Mouse (Mus musculus) lung, embryonic 15.5 days (tissue): Measurements from ENCODE around the gene Eme2. TPM values are rescaled to one million over a fixed set of nuclear protein-coding genes. Genes with fewer than 3 reads are reported as not detected.
"Not testable (repeated sequence)": the region's sequence is repeated elsewhere in the genome, so short reads cannot be mapped to it uniquely, and the experiment has no call there.

Experiments
- ATAC-seq: fragments of 200-750 bp; cut with Nextera tagmentation; 2 replicates; pipeline ENCODE4 v1.8.0; 2017; ENCODE audit warnings: moderate number of reproducible peaks, borderline replicate concordance; ENCODE audit not compliant: low FRiP score, low TSS enrichment; ENCODE audit errors: extremely low read depth
- H3K27ac ChIP-seq: fragments of 300-500 bp; sonication (generic); 2 replicates; pipeline ENCODE4 v1.5.1; 2015; ENCODE audit warnings: moderate library complexity, mild to moderate bottlenecking, inconsistent platforms
- H3K27me3 ChIP-seq: fragments of 300-500 bp; sonication (generic); 2 replicates; pipeline ENCODE4 v1.6.1; 2015; ENCODE audit warnings: inconsistent platforms
- H3K36me3 ChIP-seq: fragments of 300-500 bp; sonication (generic); 2 replicates; pipeline ENCODE4 v1.6.1; 2015; ENCODE audit warnings: inconsistent platforms
- H3K4me1 ChIP-seq: fragments of 300-500 bp; sonication (generic); 2 replicates; pipeline ENCODE4 v1.6.1; 2015; ENCODE audit warnings: inconsistent platforms
- H3K4me2 ChIP-seq: fragments of 300-500 bp; sonication (generic); 2 replicates; pipeline ENCODE4 v1.6.1; 2015; ENCODE audit warnings: inconsistent platforms, mild to moderate bottlenecking, moderate library complexity
- H3K4me3 ChIP-seq: fragments of 300-500 bp; sonication (generic); 2 replicates; pipeline ENCODE4 v1.5.1; 2015; ENCODE audit warnings: mild to moderate bottlenecking, inconsistent platforms
- H3K9ac ChIP-seq: fragments of 300-500 bp; sonication (generic); 2 replicates; pipeline ENCODE4 v1.6.1; 2015; ENCODE audit warnings: inconsistent platforms
- H3K9me3 ChIP-seq: fragments of 300-500 bp; sonication (generic); 2 replicates; pipeline ENCODE4 v1.6.1; 2016; ENCODE audit warnings: inconsistent platforms
- WGBS: fragments of 180-500 bp; shearing (Covaris S2); methylation state at CpG from one replicate; pipeline ENCODE4 v1.1.7; 2015; 5-methylcytosine and 5-hydroxymethylcytosine counted together
- polyA plus RNA-seq: library from polyadenylated mRNA; unstranded; fragments of >200 nt; fragmentation: Nextera tagmentation; extraction: Ambion mirVana; gene quantifications from 2 replicates; pipeline ENCODE4 v1.2.1, GENCODE M21; 2015

Eme2 gene
- polyA plus RNA-seq: 28.5 and 30.4 TPM in 2 replicates

GRCm38 (mm10) chr17:24894995-24895547, at the start of gene Eme2, which contains the start of gene Mrps34:
Eme2 (minus strand) TSS chr17:24895087.
Mrps34 (plus strand) TSS chr17:24895116.
- Histone ChIP-seq H3K4me3 (peak within 1 kb of the TSS; percentile 95), H3K9me3 (no peaks in the 10 kb centered on the region), H3K9ac (peak within 1 kb of the TSS; percentile 86), H3K27ac (peak within 1 kb of the TSS; percentile 80), H3K36me3 (peaks cover 60% of the 10 kb centered on the region), H3K4me2 (peak within 1 kb of the TSS; percentile 93), H3K4me1 (peaks cover 33% of the 10 kb centered on the region), H3K27me3 (no peaks in the 10 kb centered on the region)
- ATAC-seq: peak; percentile 28
- under 1% methylated on average over 61 of the region's 62 CpGs for WGBS

- H3K27me3 ChIP-seq, H3K4me3 ChIP-seq, H3K27ac ChIP-seq, ATAC-seq, H3K9ac ChIP-seq, H3K9me3 ChIP-seq, H3K4me1 ChIP-seq, H3K4me2 ChIP-seq: not testable (repeated sequence)
- 77% methylated on average over 1 of the region's 1 CpGs for WGBS
- peaks cover 44% of the 10 kb centered on the region for H3K36me3 ChIP-seq
Measured at GRCm38 (mm10) chr17:24943589-24943988, 48.7 kb upstream of the Eme2 start.

GRCm38 (mm10) chr17:24943036-24943435, 48.1 kb upstream of the Eme2 start:
- ATAC-seq: no peak
- no peak overlapping the region for H3K4me3 ChIP-seq
- H3K27ac ChIP-seq: no peak overlapping the region
- no peak overlapping the region for H3K9ac ChIP-seq
- no peaks in the 10 kb centered on the region for H3K27me3 ChIP-seq
- H3K4me2 ChIP-seq: no peak overlapping the region
- H3K4me1 ChIP-seq: no peaks in the 10 kb centered on the region
- H3K9me3 ChIP-seq: no peaks in the 10 kb centered on the region
- 85% methylated on average over 7 of the region's 7 CpGs for WGBS
- H3K36me3 ChIP-seq: peaks cover 39% of the 10 kb centered on the region

GRCm38 (mm10) chr17:24942453-24942852, 47.6 kb upstream of the Eme2 start:
- not testable (repeated sequence) for H3K9ac ChIP-seq, H3K4me1 ChIP-seq, ATAC-seq, H3K27me3 ChIP-seq, H3K27ac ChIP-seq, H3K9me3 ChIP-seq, H3K4me3 ChIP-seq, H3K4me2 ChIP-seq
- WGBS: 7% methylated on average over 2 of the region's 2 CpGs
- peaks cover 33% of the 10 kb centered on the region for H3K36me3 ChIP-seq

GRCm38 (mm10) chr17:24937266-24937665, 42.4 kb upstream of the Eme2 start:
- Histone ChIP-seq H3K9me3 (no peaks in the 10 kb centered on the region), H3K9ac (peak overlapping the region; percentile 89), H3K27me3 (no peaks in the 10 kb centered on the region), H3K4me3 (peak overlapping the region; percentile 97), H3K4me1 (peaks cover 19% of the 10 kb centered on the region), H3K4me2 (peak overlapping the region; percentile 69), H3K27ac (peak overlapping the region; percentile 72), H3K36me3 (0 out of 2 replicates have a peak, but pooled peaks cover 4% of the 10 kb centered on the region)
- no peak for ATAC-seq
- 41% methylated on average over 6 of the region's 6 CpGs for WGBS

- under 1% methylated on average over 78 of the region's 78 CpGs for WGBS
- H3K27ac ChIP-seq: peak within 1 kb of the TSS; percentile 72
- peak within 1 kb of the TSS; percentile 89 for H3K9ac ChIP-seq
- H3K36me3 ChIP-seq: peaks cover 2% of the 10 kb centered on the region; the same call in 1 of the 2 replicates
- H3K27me3 ChIP-seq: no peaks in the 10 kb centered on the region
- H3K4me2 ChIP-seq: peak within 1 kb of the TSS; percentile 69
- H3K4me1 ChIP-seq: peaks cover 19% of the 10 kb centered on the region
- peak; percentile 98 for ATAC-seq
- H3K9me3 ChIP-seq: no peaks in the 10 kb centered on the region
- peak within 1 kb of the TSS; percentile 97 for H3K4me3 ChIP-seq
Measured at GRCm38 (mm10) chr17:24936259-24937237, 41.7 kb upstream of the Eme2 start, which contains the start of gene Mapk8ip3. Mapk8ip3 (minus strand) TSS chr17:24936977.

- H3K27me3 ChIP-seq: no peaks in the 10 kb centered on the region
- H3K9me3 ChIP-seq: no peaks in the 10 kb centered on the region
- H3K4me3 ChIP-seq: peak overlapping the region; percentile 97
- ATAC-seq: no peak
- no peak overlapping the region for H3K27ac ChIP-seq
- H3K4me1 ChIP-seq: peaks cover 19% of the 10 kb centered on the region
- H3K9ac ChIP-seq: peak overlapping the region; percentile 89
- peaks cover 3% of the 10 kb centered on the region; the same call in 1 of the 2 replicates for H3K36me3 ChIP-seq
- H3K4me2 ChIP-seq: peak overlapping the region; percentile 69
Measured at GRCm38 (mm10) chr17:24935666-24936065, 40.8 kb upstream of the Eme2 start.

GRCm38 (mm10) chr17:24934926-24935325, 40.0 kb upstream of the Eme2 start:
- H3K27ac ChIP-seq: no peak overlapping the region
- H3K4me3 ChIP-seq: peak overlapping the region; percentile 97
- ATAC-seq: no peak
- peaks cover 19% of the 10 kb centered on the region for H3K4me1 ChIP-seq
- peaks cover 3% of the 10 kb centered on the region; the same call in 1 of the 2 replicates for H3K36me3 ChIP-seq
- 59% methylated on average over 4 of the region's 4 CpGs for WGBS
- peak overlapping the region; percentile 89 for H3K9ac ChIP-seq
- no peaks in the 10 kb centered on the region for H3K9me3 ChIP-seq
- peak overlapping the region; percentile 69 for H3K4me2 ChIP-seq
- H3K27me3 ChIP-seq: no peaks in the 10 kb centered on the region

- Histone ChIP-seq H3K4me2 (no peak overlapping the region), H3K27me3 (no peaks in the 10 kb centered on the region)
- no peak for ATAC-seq
Measured at GRCm38 (mm10) chr17:24933163-24933562, 38.3 kb upstream of the Eme2 start.

GRCm38 (mm10) chr17:24932431-24932830, 37.5 kb upstream of the Eme2 start:
- ATAC-seq: no peak

More at GRCm38 (mm10) chr17:24933163-24933562, 38.3 kb upstream of the Eme2 start:
- WGBS: 80% methylated on average over 4 of the region's 4 CpGs
- Histone ChIP-seq H3K27ac (no peak overlapping the region), H3K4me1 (peaks cover 19% of the 10 kb centered on the region), H3K9ac (no peak overlapping the region), H3K9me3 (no peaks in the 10 kb centered on the region), H3K36me3 (peaks cover 3% of the 10 kb centered on the region; the same call in 1 of the 2 replicates), H3K4me3 (no peak overlapping the region)

GRCm38 (mm10) chr17:24929506-24929905, 34.6 kb upstream of the Eme2 start:
- H3K9me3 ChIP-seq: no peaks in the 10 kb centered on the region
- no peak overlapping the region for H3K27ac ChIP-seq
- peaks cover 4% of the 10 kb centered on the region for H3K4me1 ChIP-seq
- 88% methylated on average over 1 of the region's 1 CpGs for WGBS
- no peaks in the 10 kb centered on the region for H3K27me3 ChIP-seq
- H3K4me3 ChIP-seq: no peak overlapping the region
- H3K4me2 ChIP-seq: no peak overlapping the region
- no peak for ATAC-seq
- H3K9ac ChIP-seq: no peak overlapping the region
- H3K36me3 ChIP-seq: peaks cover 34% of the 10 kb centered on the region

More at GRCm38 (mm10) chr17:24932431-24932830, 37.5 kb upstream of the Eme2 start:
- Histone ChIP-seq H3K9me3 (no peaks in the 10 kb centered on the region), H3K27me3 (no peaks in the 10 kb centered on the region), H3K4me3 (no peak overlapping the region), H3K27ac (no peak overlapping the region), H3K4me1 (peaks cover 19% of the 10 kb centered on the region), H3K9ac (no peak overlapping the region), H3K36me3 (peaks cover 8% of the 10 kb centered on the region), H3K4me2 (no peak overlapping the region)
- 88% methylated on average over 4 of the region's 4 CpGs for WGBS
